Mouse (Mus musculus) adrenal gland, postnatal 10 days (tissue): ENCODE data around the gene Gm5930. TPM values are rescaled to one million over a fixed set of nuclear protein-coding genes. Genes with fewer than 3 reads are reported as not detected.
"Not testable (repeated sequence)": the region's sequence is repeated elsewhere in the genome, so short reads cannot be mapped to it uniquely, and the experiment has no call there.

Experiments
- DNase-seq: peaks from one replicate; pipeline ENCODE4 v3.0.0; 2021; ENCODE audit warnings: mixed read lengths
- long read RNA-seq, 2 experiments: library from polyadenylated mRNA; stranded (forward); transcript quantifications; one replicate each; pipeline ENCODE4 v2.0.0; 2021
- total RNA-seq, 2 experiments: library from RNA; stranded (reverse); gene quantifications; 2 replicates each; pipeline ENCODE4 v1.2.3; 2021

Gm5930 gene
- not detected for total RNA-seq
- long read RNA-seq, experiment 1 = 0 reads
- long read RNA-seq, experiment 2 = 0 reads

GRCm38 (mm10) chr14:44338484-44338883 lies at the start of gene Gm5930:
Gene Gm5930, minus strand, starts transcription at chr14:44338584.
- not testable (repeated sequence) for DNase-seq

- DNase-seq = not testable (repeated sequence)
Observed at GRCm38 (mm10) chr14:44384233-44384632, 45.8 kb upstream of the Gm5930 start.

- not testable (repeated sequence) for DNase-seq
Observed at GRCm38 (mm10) chr14:44365057-44365456, 26.7 kb upstream of the Gm5930 start, which contains the start of gene Gm8229. Gene Gm8229, plus strand, starts transcription at chr14:44365357.

- not testable (repeated sequence) for DNase-seq
Observed at GRCm38 (mm10) chr14:44362301-44362700, 23.9 kb upstream of the Gm5930 start.

GRCm38 (mm10) chr14:44361416-44361815 lies 23.0 kb upstream of the Gm5930 start:
- DNase-seq = not testable (repeated sequence)

GRCm38 (mm10) chr14:44312049-44312448 lies 26.3 kb downstream of the Gm5930 start:
- not testable (repeated sequence) for DNase-seq

GRCm38 (mm10) chr14:44285280-44285679 lies 53.1 kb downstream of the Gm5930 start, which contains the start of gene Gm8220:
Gene Gm8220, plus strand, starts transcription at chr14:44285580.
- DNase-seq = not testable (repeated sequence)

Other genes with a start within 250 kb of the Gm5930 start
- 1 to 10 TPM; 4.2 to 4.9 TPM for gene Ear2, start 235.9 kb downstream of the Gm5930 start, total RNA-seq
- not detected for gene Gm3327, start 214.7 kb downstream of the Gm5930 start, total RNA-seq
- gene Gm8212, start 140.9 kb downstream of the Gm5930 start, total RNA-seq = not detected
- not detected for gene 4930503E14Rik, start 125.3 kb downstream of the Gm5930 start, total RNA-seq
- not detected for gene Gm8220, start 53.0 kb downstream of the Gm5930 start, total RNA-seq
- gene Gm8229, start 26.8 kb upstream of the Gm5930 start, total RNA-seq = not detected
- gene Gm3371, start 72.1 kb upstream of the Gm5930 start, total RNA-seq = not detected
- not detected for gene Gm8232, start 95.1 kb upstream of the Gm5930 start, total RNA-seq
- not detected for gene BC061237, start 153.9 kb upstream of the Gm5930 start, total RNA-seq
- gene Gm17093, start 179.7 kb upstream of the Gm5930 start, total RNA-seq = not detected
- gene Gm8247, start 244.6 kb upstream of the Gm5930 start, total RNA-seq = not detected